Mouse (Mus musculus): ENCODE data around the gene Xpo6. TPM values are rescaled to one million over a fixed set of nuclear protein-coding genes. Genes with fewer than 3 reads are reported as not detected.

The Xpo6 gene
- polyA plus RNA-seq, 1 experiment, result 149 TPM

- no peak overlapping the region for H3K4me3 ChIP-seq (ENCODE audit: insufficient read depth, low read length)
- no peaks in the 10 kb centered on the region for H3K4me1 ChIP-seq (ENCODE audit: control insufficient read depth, insufficient read depth, low read length)
- TF ChIP-seq POLR2A (IDR thresholded peaks at IDR 0.05; ENCODE audit: extremely low read depth, insufficient read depth, low read length) (no peak), CTCF (IDR thresholded peaks at IDR 0.05; ENCODE audit: extremely low read depth, insufficient read depth, low read length) (no peak)
- H3K27ac ChIP-seq (ENCODE audit: insufficient read depth, low read length), result no peak overlapping the region
Measured at GRCm38 (mm10) chr7:126054574-126054973, 145.7 kb downstream of the Xpo6 start.

DNA sequence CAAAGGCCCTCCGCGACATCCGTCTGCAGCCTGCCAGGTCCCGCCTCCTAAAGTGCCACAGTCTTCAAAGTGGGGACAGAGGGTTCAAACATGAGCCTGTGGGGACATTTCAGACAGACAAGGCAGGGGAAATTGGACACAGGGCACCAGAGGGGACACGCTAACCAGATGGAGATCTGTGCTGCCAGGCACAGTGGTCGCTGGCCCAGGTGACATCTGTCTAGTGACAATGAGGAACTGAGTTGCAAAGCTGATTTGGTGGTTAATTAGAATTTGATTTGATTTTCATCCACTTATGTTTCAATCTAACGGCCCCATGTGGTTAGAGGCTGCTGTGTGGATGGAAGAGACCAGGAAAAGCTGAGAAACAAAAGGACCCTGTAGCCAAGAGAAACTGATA, 146.7 kb downstream of the Xpo6 start:
- TF ChIP-seq POLR2A (IDR thresholded peaks at IDR 0.05; ENCODE audit: extremely low read depth, insufficient read depth, low read length) (no peak), CTCF (IDR thresholded peaks at IDR 0.05; ENCODE audit: extremely low read depth, insufficient read depth, low read length) (no peak)
- Histone ChIP-seq H3K27ac (ENCODE audit: insufficient read depth, low read length) (no peak overlapping the region), H3K4me1 (ENCODE audit: control insufficient read depth, insufficient read depth, low read length) (no peaks in the 10 kb centered on the region)

DNA sequence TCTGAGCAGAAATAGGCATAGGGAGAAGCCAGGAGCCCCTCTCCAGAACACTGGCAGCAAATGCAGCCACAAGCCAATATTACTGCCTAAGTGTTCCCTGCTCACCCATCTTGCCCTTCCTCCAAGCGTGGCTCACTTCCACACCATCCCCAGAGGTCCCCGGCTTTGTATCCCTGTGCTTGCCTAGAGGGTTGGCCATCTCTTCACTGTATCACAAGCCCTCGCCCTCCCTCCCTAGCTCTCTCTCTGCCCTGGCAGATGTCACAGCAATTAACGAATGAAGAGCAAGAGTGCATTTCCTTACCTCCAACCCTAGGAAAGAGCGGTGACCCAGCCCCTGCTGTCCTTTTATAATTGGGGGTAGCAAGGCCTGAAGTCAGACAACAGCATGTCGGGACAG, 148.4 kb downstream of the Xpo6 start:
- no peak overlapping the region for H3K4me3 ChIP-seq (ENCODE audit: insufficient read depth, low read length)
- no peaks in the 10 kb centered on the region for H3K4me1 ChIP-seq (ENCODE audit: control insufficient read depth, insufficient read depth, low read length)
- no peak for TF ChIP-seq CTCF (IDR thresholded peaks at IDR 0.05; ENCODE audit: extremely low read depth, insufficient read depth, low read length)
- no peak for TF ChIP-seq POLR2A (IDR thresholded peaks at IDR 0.05; ENCODE audit: extremely low read depth, insufficient read depth, low read length)
- H3K27ac ChIP-seq (ENCODE audit: insufficient read depth, low read length), result no peak overlapping the region

More for the DNA sequence above, 146.7 kb downstream of the Xpo6 start:
- no peak overlapping the region for H3K4me3 ChIP-seq (ENCODE audit: insufficient read depth, low read length)

Other genes with a start within 250 kb of the Xpo6 start
- 57.5 and 69.5 TPM in 2 replicates for gene Gsg1l, start 118.1 kb downstream of the Xpo6 start, polyA plus RNA-seq (2012; rRNA removed)
- gene Sbk1, start 72.1 kb upstream of the Xpo6 start, polyA plus RNA-seq (2012; rRNA removed), result 46.1 and 49.2 TPM in 2 replicates
- 1.3 and 1.4 TPM in 2 replicates for gene Lat, start 169.1 kb upstream of the Xpo6 start, polyA plus RNA-seq (2012; rRNA removed)
- 171 and 177 TPM in 2 replicates for gene Spns1, start 176.9 kb upstream of the Xpo6 start, polyA plus RNA-seq (2012; rRNA removed)
- 6.3 and 6.4 TPM in 2 replicates for gene Nfatc2ip, start 196.2 kb upstream of the Xpo6 start, polyA plus RNA-seq (2012; rRNA removed)
- 0.36 and 0.79 TPM in 2 replicates for gene Cd19, start 214.4 kb upstream of the Xpo6 start, polyA plus RNA-seq (2012; rRNA removed)
- gene Rabep2, start 228.3 kb upstream of the Xpo6 start, polyA plus RNA-seq (2012; rRNA removed), result 21.9 and 23.8 TPM in 2 replicates